Mouse (Mus musculus) spleen, postnatal 14 days (tissue): Measurements from ENCODE around the gene Rnf186.

Experiments
- DNase-seq, 2 experiments: peaks; one replicate each; pipeline ENCODE4 v3.0.0; 2021 to 2022; ENCODE audit warnings: low spot score in 2 of 2

Rnf186 gene

GRCm38 (mm10) chr4:138966866-138967265, at the start of gene Rnf186:
Rnf186 (plus strand) TSS chr4:138967112.
- no peak for DNase-seq

GRCm38 (mm10) chr4:138917282-138917681, 49.6 kb upstream of the Rnf186 start:
- DNase-seq, result no peak

- no peak for DNase-seq
Observed at GRCm38 (mm10) chr4:138921254-138922130, 45.4 kb upstream of the Rnf186 start.

- DNase-seq, result peak; percentile 74 to 86
Observed at GRCm38 (mm10) chr4:138922131-138922459, 44.8 kb upstream of the Rnf186 start.

GRCm38 (mm10) chr4:138925561-138925960, 41.4 kb upstream of the Rnf186 start:
- DNase-seq, result no peak

- DNase-seq, result no peak
Observed at GRCm38 (mm10) chr4:138933862-138934261, 33.0 kb upstream of the Rnf186 start.

- DNase-seq, result no peak
Observed at GRCm38 (mm10) chr4:138934456-138935145, 32.3 kb upstream of the Rnf186 start.

- DNase-seq, result no peak
Observed at GRCm38 (mm10) chr4:138938495-138939269, 28.2 kb upstream of the Rnf186 start.

- no peak for DNase-seq
Observed at GRCm38 (mm10) chr4:138939481-138939880, 27.4 kb upstream of the Rnf186 start.

GRCm38 (mm10) chr4:138941401-138941800, 25.5 kb upstream of the Rnf186 start:
- DNase-seq, result no peak

- DNase-seq, result no peak
Observed at GRCm38 (mm10) chr4:138941966-138942365, 24.9 kb upstream of the Rnf186 start.

- DNase-seq, result peak; percentile 70 to 81
Observed at GRCm38 (mm10) chr4:138943730-138944129, 23.2 kb upstream of the Rnf186 start.

GRCm38 (mm10) chr4:138948257-138948656, 18.7 kb upstream of the Rnf186 start:
- no peak for DNase-seq

GRCm38 (mm10) chr4:138958612-138959011, 8.3 kb upstream of the Rnf186 start:
- no peak for DNase-seq

GRCm38 (mm10) chr4:138959120-138959519, 7.8 kb upstream of the Rnf186 start:
- DNase-seq, result no peak

- DNase-seq, result no peak
Observed at GRCm38 (mm10) chr4:138959926-138960325, 7.0 kb upstream of the Rnf186 start.

GRCm38 (mm10) chr4:138962719-138963118, 4.2 kb upstream of the Rnf186 start:
- no peak for DNase-seq

- no peak for DNase-seq
Observed at GRCm38 (mm10) chr4:138965871-138966270, 1.0 kb upstream of the Rnf186 start.

GRCm38 (mm10) chr4:138967485-138967884, 573 bp downstream of the Rnf186 start:
- no peak for DNase-seq

- no peak for DNase-seq
Observed at GRCm38 (mm10) chr4:138968772-138969556, 2.1 kb downstream of the Rnf186 start.

GRCm38 (mm10) chr4:138969736-138970135, 2.8 kb downstream of the Rnf186 start:
- DNase-seq, result no peak
